Mouse (Mus musculus): ENCODE data around the gene Mast4. TPM values are rescaled to one million over a fixed set of nuclear protein-coding genes. Genes with fewer than 3 reads are reported as not detected.

The Mast4 gene
- polyA plus RNA-seq, 1 experiment: 0.27 TPM

GRCm38 (mm10) chr13:102846473-102846872, 487.8 kb downstream of the Mast4 start:
- no peak for TF ChIP-seq POLR2A (IDR thresholded peaks at IDR 0.05; ENCODE audit: borderline replicate concordance, low read depth, low read length)
- TF ChIP-seq CTCF (IDR thresholded peaks at IDR 0.05; ENCODE audit: low read depth, low read length): no peak
- Histone ChIP-seq H3K4me1 (ENCODE audit: control insufficient read depth, insufficient read depth, low read length) (no peaks in the 10 kb centered on the region), H3K27ac (ENCODE audit: insufficient read depth, low read depth, low read length) (no peak overlapping the region), H3K4me3 (ENCODE audit: insufficient read depth, low read length) (no peak overlapping the region)

GRCm38 (mm10) chr13:102842715-102843114, 491.6 kb downstream of the Mast4 start:
- H3K4me3 ChIP-seq (ENCODE audit: insufficient read depth, low read length): no peak overlapping the region
- H3K4me1 ChIP-seq (ENCODE audit: control insufficient read depth, insufficient read depth, low read length): no peaks in the 10 kb centered on the region
- TF ChIP-seq POLR2A (IDR thresholded peaks at IDR 0.05; ENCODE audit: borderline replicate concordance, low read depth, low read length) (no peak), CTCF (IDR thresholded peaks at IDR 0.05; ENCODE audit: low read depth, low read length) (no peak)
- no peak overlapping the region for H3K27ac ChIP-seq (ENCODE audit: insufficient read depth, low read depth, low read length)

- H3K4me1 ChIP-seq (ENCODE audit: control insufficient read depth, insufficient read depth, low read length): no peaks in the 10 kb centered on the region
- TF ChIP-seq CTCF (IDR thresholded peaks at IDR 0.05; ENCODE audit: low read depth, low read length) (no peak), POLR2A (IDR thresholded peaks at IDR 0.05; ENCODE audit: borderline replicate concordance, low read depth, low read length) (no peak)
- no peak overlapping the region for H3K27ac ChIP-seq (ENCODE audit: insufficient read depth, low read depth, low read length)
- no peak overlapping the region for H3K4me3 ChIP-seq (ENCODE audit: insufficient read depth, low read length)
These were observed 492.1 kb downstream of the Mast4 start for GRCm38 (mm10) chr13:102842237-102842636.

GRCm38 (mm10) chr13:102839741-102840482, 494.4 kb downstream of the Mast4 start:
- TF ChIP-seq POLR2A (IDR thresholded peaks at IDR 0.05; ENCODE audit: borderline replicate concordance, low read depth, low read length) (no peak), CTCF (IDR thresholded peaks at IDR 0.05; ENCODE audit: low read depth, low read length) (no peak)
- H3K4me1 ChIP-seq (ENCODE audit: control insufficient read depth, insufficient read depth, low read length): no peaks in the 10 kb centered on the region
- H3K4me3 ChIP-seq (ENCODE audit: insufficient read depth, low read length): no peak overlapping the region
- H3K27ac ChIP-seq (ENCODE audit: insufficient read depth, low read depth, low read length): no peak overlapping the region

GRCm38 (mm10) chr13:102837427-102837826, 496.9 kb downstream of the Mast4 start:
- H3K27ac ChIP-seq (ENCODE audit: insufficient read depth, low read depth, low read length): no peak overlapping the region
- no peak overlapping the region for H3K4me3 ChIP-seq (ENCODE audit: insufficient read depth, low read length)
- no peaks in the 10 kb centered on the region for H3K4me1 ChIP-seq (ENCODE audit: control insufficient read depth, insufficient read depth, low read length)
- TF ChIP-seq POLR2A (IDR thresholded peaks at IDR 0.05; ENCODE audit: borderline replicate concordance, low read depth, low read length) (no peak), CTCF (IDR thresholded peaks at IDR 0.05; ENCODE audit: low read depth, low read length) (no peak)

GRCm38 (mm10) chr13:102835336-102835735, 499.0 kb downstream of the Mast4 start:
- H3K4me3 ChIP-seq (ENCODE audit: insufficient read depth, low read length): no peak overlapping the region
- H3K27ac ChIP-seq (ENCODE audit: insufficient read depth, low read depth, low read length): no peak overlapping the region
- H3K4me1 ChIP-seq (ENCODE audit: control insufficient read depth, insufficient read depth, low read length): no peaks in the 10 kb centered on the region
- no peak for TF ChIP-seq POLR2A (IDR thresholded peaks at IDR 0.05; ENCODE audit: borderline replicate concordance, low read depth, low read length)
- TF ChIP-seq CTCF (IDR thresholded peaks at IDR 0.05; ENCODE audit: low read depth, low read length): no peak

GRCm38 (mm10) chr13:102818287-102818686, 516.0 kb downstream of the Mast4 start:
- Histone ChIP-seq H3K27ac (ENCODE audit: insufficient read depth, low read depth, low read length) (no peak overlapping the region), H3K4me1 (ENCODE audit: control insufficient read depth, insufficient read depth, low read length) (no peaks in the 10 kb centered on the region), H3K4me3 (ENCODE audit: insufficient read depth, low read length) (no peak overlapping the region)
- TF ChIP-seq POLR2A (IDR thresholded peaks at IDR 0.05; ENCODE audit: borderline replicate concordance, low read depth, low read length) (no peak), CTCF (IDR thresholded peaks at IDR 0.05; ENCODE audit: low read depth, low read length) (no peak)

- H3K4me1 ChIP-seq (ENCODE audit: control insufficient read depth, insufficient read depth, low read length): no peaks in the 10 kb centered on the region
- no peak for TF ChIP-seq CTCF (IDR thresholded peaks at IDR 0.05; ENCODE audit: low read depth, low read length)
- TF ChIP-seq POLR2A (IDR thresholded peaks at IDR 0.05; ENCODE audit: borderline replicate concordance, low read depth, low read length): no peak
- no peak overlapping the region for H3K4me3 ChIP-seq (ENCODE audit: insufficient read depth, low read length)
- H3K27ac ChIP-seq (ENCODE audit: insufficient read depth, low read depth, low read length): no peak overlapping the region
These were observed 517.6 kb downstream of the Mast4 start for GRCm38 (mm10) chr13:102816689-102817088.

- TF ChIP-seq CTCF (IDR thresholded peaks at IDR 0.05; ENCODE audit: low read depth, low read length): no peak
- TF ChIP-seq POLR2A (IDR thresholded peaks at IDR 0.05; ENCODE audit: borderline replicate concordance, low read depth, low read length): no peak
- H3K27ac ChIP-seq (ENCODE audit: insufficient read depth, low read depth, low read length): no peak overlapping the region
- no peaks in the 10 kb centered on the region for H3K4me1 ChIP-seq (ENCODE audit: control insufficient read depth, insufficient read depth, low read length)
- H3K4me3 ChIP-seq (ENCODE audit: insufficient read depth, low read length): no peak overlapping the region
These were observed 519.1 kb downstream of the Mast4 start for GRCm38 (mm10) chr13:102815158-102815557.

- Histone ChIP-seq H3K27ac (ENCODE audit: insufficient read depth, low read depth, low read length) (no peak overlapping the region), H3K4me3 (ENCODE audit: insufficient read depth, low read length) (no peak overlapping the region), H3K4me1 (ENCODE audit: control insufficient read depth, insufficient read depth, low read length) (no peaks in the 10 kb centered on the region)
- no peak for TF ChIP-seq POLR2A (IDR thresholded peaks at IDR 0.05; ENCODE audit: borderline replicate concordance, low read depth, low read length)
- no peak for TF ChIP-seq CTCF (IDR thresholded peaks at IDR 0.05; ENCODE audit: low read depth, low read length)
These were observed 523.0 kb downstream of the Mast4 start for GRCm38 (mm10) chr13:102811129-102811832.
